Mouse (Mus musculus): ENCODE results near the gene 1700001K19Rik. TPM values are rescaled to one million over a fixed set of nuclear protein-coding genes. Genes with fewer than 3 reads are reported as not detected.
"Not testable (repeated sequence)": the region's sequence is repeated elsewhere in the genome, so short reads cannot be mapped to it uniquely, and the experiment has no call there.

1700001K19Rik gene
- polyA plus RNA-seq, 1 experiment from 2014 or later = not detected

DNA sequence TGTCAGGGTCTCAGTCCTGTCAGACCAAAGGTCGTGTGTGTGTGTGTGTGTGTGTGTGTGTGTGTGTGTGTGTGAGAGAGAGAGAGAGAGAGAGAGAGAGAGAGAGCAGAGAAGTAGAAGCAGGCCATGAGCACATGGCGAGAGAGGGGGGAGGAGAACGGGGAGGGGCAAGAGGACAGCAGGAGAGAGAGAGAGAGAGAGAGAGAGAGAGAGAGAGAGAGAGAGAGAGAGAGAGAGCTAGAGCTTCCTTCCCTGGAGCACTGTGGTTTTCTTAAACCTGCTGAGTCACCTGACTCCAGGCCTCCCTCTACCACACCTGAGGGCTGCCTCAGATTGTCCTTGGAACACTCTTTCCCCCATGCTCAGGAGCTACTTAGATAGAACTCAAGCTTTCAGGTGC is 18.9 kb upstream of the 1700001K19Rik start:
- H3K4me3 ChIP-seq (ENCODE audit: control insufficient read depth in 1 of 2, insufficient read depth in 1 of 2, low read depth in 1 of 2, low read length in 2 of 2); H3K9ac ChIP-seq (ENCODE audit: low read length); H3K4me2 ChIP-seq (ENCODE audit: low read length); H3K36me3 ChIP-seq (ENCODE audit: control insufficient read depth, insufficient read depth, low read length); ATAC-seq (ENCODE audit: insufficient number of reproducible peaks, insufficient read depth, low FRiP score, low read depth); H3K27me3 ChIP-seq (ENCODE audit: control insufficient read depth, insufficient read depth, low read length); H3K27ac ChIP-seq (replicated peaks in 1 of 2; ENCODE audit: control insufficient read depth in 1 of 2, insufficient read depth in 1 of 2, low read depth in 2 of 2, low read length in 2 of 2); H3K9me3 ChIP-seq (ENCODE audit: control insufficient read depth, low read length): not testable (repeated sequence)
- peaks cover 21 to 39% of the 10 kb centered on the region in 2 experiments for H3K4me1 ChIP-seq (ENCODE audit: control insufficient read depth in 2 of 2, insufficient read depth in 2 of 2, low read length in 2 of 2)
- 22% methylated on average over 3 of the region's 3 CpGs for WGBS

DNA sequence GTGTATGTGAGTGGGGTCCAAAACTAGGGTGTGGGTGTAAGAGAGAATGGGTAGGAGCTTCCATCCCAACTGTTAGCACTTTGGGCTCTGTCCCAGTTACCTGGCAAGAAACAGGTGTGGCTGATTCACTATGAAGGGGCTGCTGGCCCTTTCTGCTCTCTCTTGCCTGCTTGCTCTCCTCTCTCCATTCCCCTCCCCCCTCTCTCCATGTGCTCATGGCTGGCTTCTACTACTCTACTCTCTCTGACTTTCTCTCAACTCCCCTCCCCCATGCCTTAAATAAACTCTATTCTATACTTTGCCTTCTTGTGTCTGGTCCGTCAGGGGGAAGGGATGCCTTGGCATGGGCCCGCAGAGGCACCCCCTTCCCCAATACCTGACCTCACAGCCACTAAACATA is 18.3 kb upstream of the 1700001K19Rik start:
- no peak overlapping the region for H3K27ac ChIP-seq (replicated peaks in 1 of 2; ENCODE audit: control insufficient read depth in 1 of 2, insufficient read depth in 1 of 2, low read depth in 2 of 2, low read length in 2 of 2)
- no peaks in the 10 kb centered on the region for H3K27me3 ChIP-seq (ENCODE audit: control insufficient read depth, insufficient read depth, low read length)
- H3K4me3 ChIP-seq (ENCODE audit: control insufficient read depth in 1 of 2, insufficient read depth in 1 of 2, low read depth in 1 of 2, low read length in 2 of 2) = no peak overlapping the region
- H3K4me2 ChIP-seq (ENCODE audit: low read length) = no peak overlapping the region
- no peak for ATAC-seq (ENCODE audit: insufficient number of reproducible peaks, insufficient read depth, low FRiP score, low read depth)
- no peaks in the 10 kb centered on the region for H3K9me3 ChIP-seq (ENCODE audit: control insufficient read depth, low read length)
- H3K9ac ChIP-seq (ENCODE audit: low read length) = peak overlapping the region; percentile 34; the same call in 1 of the 2 replicates
- H3K36me3 ChIP-seq (ENCODE audit: control insufficient read depth, insufficient read depth, low read length) = no peaks in the 10 kb centered on the region
- peaks cover 21 to 37% of the 10 kb centered on the region in 2 experiments for H3K4me1 ChIP-seq (ENCODE audit: control insufficient read depth in 2 of 2, insufficient read depth in 2 of 2, low read length in 2 of 2)
- 65% methylated on average over 2 of the region's 2 CpGs for WGBS

DNA sequence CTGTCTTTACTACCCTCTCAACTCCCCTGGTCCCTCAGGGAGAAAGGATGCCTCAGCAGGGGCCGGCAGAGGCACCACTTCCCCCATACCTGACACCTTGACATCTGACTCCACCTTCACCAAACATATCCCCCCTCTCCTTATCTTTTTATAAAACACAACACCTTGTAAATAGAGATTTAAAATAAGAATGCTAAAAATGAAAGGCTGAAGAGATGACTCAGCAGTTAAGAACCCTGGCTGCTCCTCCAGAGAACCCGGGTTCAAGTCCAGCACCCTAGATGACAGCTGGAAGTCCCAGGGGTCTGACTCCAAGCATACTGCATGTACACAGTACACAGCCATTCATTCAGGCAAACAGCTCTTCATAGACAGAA is 16.7 kb upstream of the 1700001K19Rik start:
- no peak for ATAC-seq (ENCODE audit: insufficient number of reproducible peaks, insufficient read depth, low FRiP score, low read depth)
- no peak overlapping the region for H3K4me2 ChIP-seq (ENCODE audit: low read length)

DNA sequence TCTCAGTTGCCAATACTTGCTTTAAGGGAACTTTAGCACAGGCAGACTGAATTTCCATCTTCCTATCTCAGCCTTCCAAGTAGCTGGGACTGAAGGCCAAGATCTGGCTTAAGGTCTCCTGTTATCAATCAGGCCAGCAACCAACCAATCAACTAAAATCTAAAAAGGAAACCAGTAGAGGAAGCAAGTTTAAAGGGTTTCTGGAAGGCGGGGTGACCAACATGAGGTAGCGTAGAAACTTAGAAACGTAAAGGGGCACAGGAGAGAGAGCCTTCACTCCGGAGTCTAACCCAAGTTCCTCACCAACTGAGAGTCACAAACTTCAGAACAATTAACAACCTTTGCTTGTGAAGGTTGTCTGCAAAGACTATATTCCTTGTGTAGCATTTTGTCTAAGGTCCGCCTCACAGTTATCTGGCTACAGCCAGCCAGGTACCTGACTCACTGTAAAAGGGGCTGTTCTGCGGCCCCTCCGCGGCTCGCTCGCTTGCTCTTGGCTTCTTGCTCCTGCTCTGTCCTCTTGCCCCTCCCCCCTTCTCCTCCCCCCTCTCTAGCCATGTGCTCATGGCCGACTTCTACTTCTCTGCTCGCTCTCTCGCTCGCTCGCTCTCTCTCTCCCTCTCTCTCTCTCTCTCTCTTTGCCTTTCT is 16.2 kb upstream of the 1700001K19Rik start:
- Histone ChIP-seq H3K9me3 (ENCODE audit: control insufficient read depth, low read length) (no peaks in the 10 kb centered on the region), H3K4me3 (ENCODE audit: control insufficient read depth in 1 of 2, insufficient read depth in 1 of 2, low read depth in 1 of 2, low read length in 2 of 2) (no peak overlapping the region), H3K27ac (replicated peaks in 1 of 2; ENCODE audit: control insufficient read depth in 1 of 2, insufficient read depth in 1 of 2, low read depth in 2 of 2, low read length in 2 of 2) (no peak overlapping the region; a peak in 1 of 4 replicates), H3K36me3 (ENCODE audit: control insufficient read depth, insufficient read depth, low read length) (peaks cover 14% of the 10 kb centered on the region), H3K4me2 (ENCODE audit: low read length) (no peak overlapping the region), H3K9ac (ENCODE audit: low read length) (peak overlapping the region; percentile 3; the same call in 1 of the 2 replicates), H3K27me3 (ENCODE audit: control insufficient read depth, insufficient read depth, low read length) (no peaks in the 10 kb centered on the region), H3K4me1 (ENCODE audit: control insufficient read depth in 2 of 2, insufficient read depth in 2 of 2, low read length in 2 of 2) (peaks cover 20 to 43% of the 10 kb centered on the region in 2 experiments)
- ATAC-seq (ENCODE audit: insufficient number of reproducible peaks, insufficient read depth, low FRiP score, low read depth) = no peak
- WGBS = 33% methylated on average over 15 of the region's 15 CpGs

More for the DNA sequence above, 16.7 kb upstream of the 1700001K19Rik start:
- Histone ChIP-seq H3K9ac (ENCODE audit: low read length) (peak overlapping the region; percentile 3; the same call in 1 of the 2 replicates), H3K9me3 (ENCODE audit: control insufficient read depth, low read length) (no peaks in the 10 kb centered on the region), H3K4me3 (ENCODE audit: control insufficient read depth in 1 of 2, insufficient read depth in 1 of 2, low read depth in 1 of 2, low read length in 2 of 2) (no peak overlapping the region), H3K27ac (replicated peaks in 1 of 2; ENCODE audit: control insufficient read depth in 1 of 2, insufficient read depth in 1 of 2, low read depth in 2 of 2, low read length in 2 of 2) (no peak overlapping the region; a peak in 1 of 4 replicates), H3K4me1 (ENCODE audit: control insufficient read depth in 2 of 2, insufficient read depth in 2 of 2, low read length in 2 of 2) (peaks cover 21 to 44% of the 10 kb centered on the region in 2 experiments), H3K36me3 (ENCODE audit: control insufficient read depth, insufficient read depth, low read length) (peaks cover 8% of the 10 kb centered on the region), H3K27me3 (ENCODE audit: control insufficient read depth, insufficient read depth, low read length) (no peaks in the 10 kb centered on the region)
- 48% methylated on average over 2 of the region's 2 CpGs for WGBS

DNA sequence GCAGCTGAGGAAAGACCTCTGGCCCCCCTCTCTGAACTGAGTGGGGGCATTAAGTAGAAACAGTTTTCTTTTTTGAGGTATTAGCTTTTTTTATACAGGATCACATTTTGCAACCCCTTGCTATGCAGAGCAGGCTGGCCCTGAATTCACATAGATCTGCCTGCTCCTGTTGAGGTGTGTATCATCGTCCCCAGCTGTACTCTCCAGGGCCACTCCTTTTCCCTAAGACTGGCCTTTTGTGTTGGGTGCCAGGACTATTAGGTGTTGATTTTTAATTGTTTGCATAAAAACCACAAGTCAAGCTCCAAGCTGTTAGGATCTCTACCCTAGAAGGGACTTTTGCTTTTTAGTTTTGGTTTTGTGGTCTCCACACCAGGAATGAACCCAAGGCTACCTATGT is 15.7 kb upstream of the 1700001K19Rik start:
- WGBS = 78% methylated on average over 1 of the region's 1 CpGs
- no peak overlapping the region for H3K27ac ChIP-seq (replicated peaks in 1 of 2; ENCODE audit: control insufficient read depth in 1 of 2, insufficient read depth in 1 of 2, low read depth in 2 of 2, low read length in 2 of 2)
- H3K4me1 ChIP-seq (ENCODE audit: control insufficient read depth in 2 of 2, insufficient read depth in 2 of 2, low read length in 2 of 2) = peaks cover 17 to 37% of the 10 kb centered on the region in 2 experiments
- no peaks in the 10 kb centered on the region for H3K9me3 ChIP-seq (ENCODE audit: control insufficient read depth, low read length)
- H3K9ac ChIP-seq (ENCODE audit: low read length) = no peak overlapping the region
- no peak overlapping the region for H3K4me3 ChIP-seq (ENCODE audit: control insufficient read depth in 1 of 2, insufficient read depth in 1 of 2, low read depth in 1 of 2, low read length in 2 of 2)
- H3K4me2 ChIP-seq (ENCODE audit: low read length) = no peak overlapping the region
- peaks cover 19% of the 10 kb centered on the region for H3K36me3 ChIP-seq (ENCODE audit: control insufficient read depth, insufficient read depth, low read length)
- no peaks in the 10 kb centered on the region for H3K27me3 ChIP-seq (ENCODE audit: control insufficient read depth, insufficient read depth, low read length)
- ATAC-seq (ENCODE audit: insufficient number of reproducible peaks, insufficient read depth, low FRiP score, low read depth) = no peak

DNA sequence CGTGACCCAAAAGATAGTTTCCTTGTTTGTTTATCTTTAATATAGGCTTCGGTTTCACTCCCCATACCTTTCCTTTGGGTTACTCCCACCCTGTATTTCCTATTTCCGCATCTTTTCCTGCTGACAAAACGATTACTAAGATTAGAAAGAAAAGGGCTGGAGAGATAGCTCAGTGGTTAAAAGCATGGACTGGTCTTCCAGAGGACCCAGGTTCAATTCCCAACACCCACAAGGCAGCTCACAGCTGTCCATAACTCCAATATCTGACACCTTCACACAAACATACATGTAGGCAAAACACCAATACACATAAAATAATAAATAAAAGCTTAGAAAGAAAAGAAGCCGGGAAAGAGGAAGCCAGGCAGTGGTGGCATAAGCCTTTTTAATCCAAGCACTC is 15.0 kb upstream of the 1700001K19Rik start:
- Histone ChIP-seq H3K4me3 (ENCODE audit: control insufficient read depth in 1 of 2, insufficient read depth in 1 of 2, low read depth in 1 of 2, low read length in 2 of 2) (no peak overlapping the region), H3K4me2 (ENCODE audit: low read length) (no peak overlapping the region)

DNA sequence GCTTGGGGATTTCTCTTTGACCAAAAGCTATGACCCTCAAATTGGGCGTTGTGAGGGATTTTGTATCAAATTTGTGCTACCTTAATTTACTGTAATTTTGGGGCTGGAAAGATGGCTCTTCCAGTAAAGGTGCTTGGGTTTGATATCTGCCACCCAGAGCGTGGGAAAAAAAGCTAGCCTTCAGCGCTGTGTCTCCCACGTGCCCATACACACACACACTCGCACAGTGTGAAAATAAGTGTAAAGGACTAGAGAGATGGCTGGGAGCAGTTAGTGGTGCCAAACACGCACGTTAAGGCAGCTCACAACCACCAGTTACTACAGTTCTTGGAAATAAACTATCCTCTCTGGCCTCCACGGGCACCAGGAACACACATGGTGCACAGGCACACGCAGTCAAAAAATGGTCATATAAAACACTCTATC is 14.6 kb upstream of the 1700001K19Rik start:
- H3K27ac ChIP-seq (replicated peaks in 1 of 2; ENCODE audit: control insufficient read depth in 1 of 2, insufficient read depth in 1 of 2, low read depth in 2 of 2, low read length in 2 of 2) = peak overlapping the region; percentile 3 to 82
- WGBS = 50% methylated on average over 9 of the region's 9 CpGs
- peak overlapping the region; percentile 80 for H3K4me2 ChIP-seq (ENCODE audit: low read length)
- H3K9me3 ChIP-seq (ENCODE audit: control insufficient read depth, low read length) = no peaks in the 10 kb centered on the region
- no peak for ATAC-seq (ENCODE audit: insufficient number of reproducible peaks, insufficient read depth, low FRiP score, low read depth)
- no peaks in the 10 kb centered on the region for H3K27me3 ChIP-seq (ENCODE audit: control insufficient read depth, insufficient read depth, low read length)
- peak overlapping the region; percentile 49 to 100 for H3K4me3 ChIP-seq (ENCODE audit: control insufficient read depth in 1 of 2, insufficient read depth in 1 of 2, low read depth in 1 of 2, low read length in 2 of 2)
- H3K9ac ChIP-seq (ENCODE audit: low read length) = peak overlapping the region; percentile 85
- H3K4me1 ChIP-seq (ENCODE audit: control insufficient read depth in 2 of 2, insufficient read depth in 2 of 2, low read length in 2 of 2) = peaks cover 17 to 36% of the 10 kb centered on the region in 2 experiments
- peaks cover 29% of the 10 kb centered on the region for H3K36me3 ChIP-seq (ENCODE audit: control insufficient read depth, insufficient read depth, low read length)

More for the DNA sequence above, 15.0 kb upstream of the 1700001K19Rik start:
- 72% methylated on average over 5 of the region's 5 CpGs for WGBS
- Histone ChIP-seq H3K27ac (replicated peaks in 1 of 2; ENCODE audit: control insufficient read depth in 1 of 2, insufficient read depth in 1 of 2, low read depth in 2 of 2, low read length in 2 of 2) (no peak overlapping the region), H3K36me3 (ENCODE audit: control insufficient read depth, insufficient read depth, low read length) (peaks cover 25% of the 10 kb centered on the region), H3K27me3 (ENCODE audit: control insufficient read depth, insufficient read depth, low read length) (no peaks in the 10 kb centered on the region), H3K9me3 (ENCODE audit: control insufficient read depth, low read length) (no peaks in the 10 kb centered on the region), H3K9ac (ENCODE audit: low read length) (no peak overlapping the region), H3K4me1 (ENCODE audit: control insufficient read depth in 2 of 2, insufficient read depth in 2 of 2, low read length in 2 of 2) (peaks cover 17 to 36% of the 10 kb centered on the region in 2 experiments)
- no peak for ATAC-seq (ENCODE audit: insufficient number of reproducible peaks, insufficient read depth, low FRiP score, low read depth)

Data from heart, embryonic 14.5 days (tissue).